Mouse (Mus musculus): ENCODE results near the gene Mertk. TPM values are rescaled to one million over a fixed set of nuclear protein-coding genes. Genes with fewer than 3 reads are reported as not detected.

Gene Mertk
- polyA plus RNA-seq, 1 experiment from 2014 or later: 2.2 TPM

DNA sequence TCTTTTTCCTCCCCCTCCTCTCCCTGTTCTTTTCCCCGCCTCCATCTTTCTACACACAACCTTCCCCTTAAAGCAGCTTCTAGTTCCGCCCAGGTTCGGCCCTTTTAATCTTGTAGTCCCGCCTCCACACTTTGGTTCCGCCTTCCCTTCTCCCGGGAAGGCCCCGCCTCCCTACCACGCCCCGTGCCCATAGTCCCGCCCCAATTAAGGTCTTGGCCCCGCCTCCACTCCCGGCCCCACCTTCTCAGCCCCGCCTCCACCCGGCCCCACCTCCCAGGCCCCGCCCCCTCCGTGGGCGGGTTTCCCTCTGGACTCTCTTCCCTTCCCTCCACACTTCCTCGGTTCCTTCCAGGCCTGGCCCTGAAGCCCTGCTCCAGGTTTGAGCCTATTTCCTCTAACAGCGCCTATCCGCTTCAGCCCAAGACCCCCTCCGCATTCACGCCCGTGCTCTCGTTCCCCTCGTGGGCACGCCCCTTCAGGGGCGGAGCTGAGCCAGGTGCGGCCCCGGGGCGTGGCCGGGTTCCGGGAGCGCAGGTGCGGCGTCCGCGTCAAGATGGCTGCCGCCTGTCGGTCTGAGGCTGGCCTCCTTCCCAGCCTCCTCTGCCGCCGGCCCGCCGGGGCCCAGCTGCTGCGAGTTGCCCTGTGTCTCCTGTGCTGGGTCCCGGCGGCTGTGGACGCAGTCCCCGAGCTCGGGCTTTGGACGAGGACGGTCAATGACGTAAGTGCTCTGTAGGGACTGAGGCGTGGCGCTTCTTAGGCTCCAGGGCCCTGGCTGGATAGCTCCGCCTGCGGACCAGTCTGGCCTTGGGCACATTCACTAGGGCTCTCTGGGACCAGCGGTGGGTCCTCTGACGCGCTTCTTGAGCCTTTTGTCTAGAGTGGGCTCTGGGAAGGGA, 119.3 kb downstream of the Mertk start, which contains the start of gene Tmem87b:
Gene Tmem87b, plus strand, starts transcription at position 333 of the 896 bp plus-strand sequence.
- no peaks in the 10 kb centered on the region for H3K9me3 ChIP-seq (ENCODE audit: control insufficient read depth, low read length)
- ATAC-seq (ENCODE audit: low FRiP score) (peak; percentile 95), DNase-seq (ENCODE audit: low spot score) (peak; percentile 97)
- H3K27ac ChIP-seq: peak within 1 kb of the TSS; percentile 90
- H3K27me3 ChIP-seq (ENCODE audit: control insufficient read depth, insufficient read depth, low read length): no peaks in the 10 kb centered on the region
- peak within 1 kb of the TSS; percentile 78 for H3K4me2 ChIP-seq (replicated peaks)
- peak within 1 kb of the TSS; percentile 81 for H3K4me3 ChIP-seq (replicated peaks; ENCODE audit: low read length)
- H3K36me3 ChIP-seq (replicated peaks; ENCODE audit: control insufficient read depth, insufficient read depth): no peaks in the 10 kb centered on the region
- WGBS: under 1% methylated on average over 52 of the region's 59 CpGs
- H3K4me1 ChIP-seq (replicated peaks; ENCODE audit: control insufficient read depth, insufficient read depth, low read length): peaks cover 16% of the 10 kb centered on the region; the same call in 1 of the 2 replicates
- peak within 1 kb of the TSS; percentile 89 for H3K9ac ChIP-seq

DNA sequence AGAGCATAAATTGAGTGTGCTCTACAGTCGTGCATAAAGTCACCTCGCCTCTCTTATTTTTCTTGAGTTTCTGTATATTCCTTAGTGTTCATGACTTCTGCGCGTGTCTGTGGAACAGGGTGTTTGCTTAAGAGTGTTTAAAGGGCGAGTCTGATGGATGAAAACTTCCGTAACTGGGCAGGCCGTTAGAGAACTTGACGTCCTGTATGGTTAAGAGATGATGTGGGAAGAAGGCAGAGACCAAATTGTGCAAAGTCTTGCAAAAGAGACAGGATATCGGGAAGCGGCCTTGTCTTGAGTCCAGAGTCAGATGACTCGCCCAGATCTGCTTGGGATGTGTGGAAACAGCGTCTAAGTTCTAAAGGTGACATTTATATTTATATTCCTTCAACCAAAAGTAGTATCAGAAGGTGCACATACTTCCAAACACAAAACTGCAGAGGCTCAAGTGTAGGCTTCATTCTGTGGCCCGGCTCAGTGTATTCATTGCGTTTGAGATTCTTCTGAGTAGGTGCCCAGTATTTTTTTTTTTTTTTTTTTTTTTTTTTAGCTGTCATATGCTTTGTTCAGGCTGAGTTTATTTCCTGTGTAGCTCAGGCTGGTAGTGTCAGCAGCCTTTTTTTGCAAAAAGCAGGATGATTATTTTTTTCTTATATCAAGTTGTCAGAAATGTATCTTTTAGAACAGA, 120.3 kb downstream of the Mertk start:
- DNase-seq (ENCODE audit: low spot score) (no peak), ATAC-seq (ENCODE audit: low FRiP score) (no peak)
- 17% methylated on average over 14 of the region's 14 CpGs for WGBS

DNA sequence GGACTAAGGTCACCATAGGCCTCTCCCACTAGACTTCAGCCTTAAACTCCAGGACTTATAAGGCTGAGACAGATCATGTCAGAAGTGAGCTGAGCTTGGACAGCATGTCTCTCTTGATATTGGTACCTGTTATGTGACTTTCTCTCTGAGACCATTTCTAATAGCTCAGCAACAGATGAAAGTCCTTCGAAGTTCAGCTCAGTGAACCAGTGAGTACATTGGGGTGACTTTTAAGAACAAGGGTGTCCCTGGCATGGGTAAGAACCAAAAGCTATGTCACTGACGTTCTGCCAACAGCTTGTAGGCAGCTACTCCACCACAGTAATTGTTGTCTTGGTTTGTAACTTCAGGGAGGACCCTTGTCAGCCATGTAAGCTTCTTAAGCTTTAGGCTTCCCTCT, 121.9 kb downstream of the Mertk start:
- H3K4me2 ChIP-seq (replicated peaks): no peak overlapping the region
- peaks cover 16% of the 10 kb centered on the region; the same call in 1 of the 2 replicates for H3K4me1 ChIP-seq (replicated peaks; ENCODE audit: control insufficient read depth, insufficient read depth, low read length)
- no peak for DNase-seq (ENCODE audit: low spot score)
- H3K27me3 ChIP-seq (ENCODE audit: control insufficient read depth, insufficient read depth, low read length): no peaks in the 10 kb centered on the region
- no peak overlapping the region for H3K4me3 ChIP-seq (replicated peaks; ENCODE audit: low read length)
- H3K27ac ChIP-seq: no peak overlapping the region
- ATAC-seq (ENCODE audit: low FRiP score): no peak
- no peak overlapping the region for H3K9ac ChIP-seq
- no peaks in the 10 kb centered on the region for H3K9me3 ChIP-seq (ENCODE audit: control insufficient read depth, low read length)
- H3K36me3 ChIP-seq (replicated peaks; ENCODE audit: control insufficient read depth, insufficient read depth): peaks cover 13% of the 10 kb centered on the region
- WGBS: 95% methylated on average over 2 of the region's 2 CpGs

More for the DNA sequence above, 120.3 kb downstream of the Mertk start:
- peak overlapping the region; percentile 90 for H3K27ac ChIP-seq
- H3K4me3 ChIP-seq (replicated peaks; ENCODE audit: low read length): peak overlapping the region; percentile 81
- H3K9me3 ChIP-seq (ENCODE audit: control insufficient read depth, low read length): no peaks in the 10 kb centered on the region
- H3K9ac ChIP-seq: peak overlapping the region; percentile 89
- H3K4me2 ChIP-seq (replicated peaks): peak overlapping the region; percentile 78
- H3K36me3 ChIP-seq (replicated peaks; ENCODE audit: control insufficient read depth, insufficient read depth): peaks cover 7% of the 10 kb centered on the region
- H3K4me1 ChIP-seq (replicated peaks; ENCODE audit: control insufficient read depth, insufficient read depth, low read length): peaks cover 16% of the 10 kb centered on the region; the same call in 1 of the 2 replicates
- no peaks in the 10 kb centered on the region for H3K27me3 ChIP-seq (ENCODE audit: control insufficient read depth, insufficient read depth, low read length)

DNA sequence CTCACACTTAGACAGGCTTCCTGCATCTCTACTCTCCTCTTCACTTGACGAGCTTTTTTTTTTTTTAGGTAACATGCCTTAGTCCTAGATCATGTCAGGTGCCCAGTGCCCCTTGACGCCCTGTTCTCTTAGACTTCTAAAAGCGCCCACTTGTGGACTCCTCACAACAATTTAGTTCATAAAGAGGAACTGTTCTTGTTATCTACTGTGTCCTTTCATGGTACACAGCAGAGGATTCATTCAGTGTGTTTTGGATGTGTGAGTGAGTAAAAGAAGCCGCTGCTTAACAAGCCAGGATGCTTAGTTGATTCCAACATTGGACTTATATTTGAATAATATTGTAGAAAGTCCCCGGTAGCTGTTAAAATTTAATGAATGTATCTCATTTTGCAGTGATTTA, 125.1 kb downstream of the Mertk start:
- Histone ChIP-seq H3K27me3 (ENCODE audit: control insufficient read depth, insufficient read depth, low read length) (no peaks in the 10 kb centered on the region), H3K4me3 (replicated peaks; ENCODE audit: low read length) (no peak overlapping the region), H3K27ac (no peak overlapping the region), H3K9ac (no peak overlapping the region), H3K4me1 (replicated peaks; ENCODE audit: control insufficient read depth, insufficient read depth, low read length) (peaks cover 16% of the 10 kb centered on the region; the same call in 1 of the 2 replicates), H3K36me3 (replicated peaks; ENCODE audit: control insufficient read depth, insufficient read depth) (peaks cover 43% of the 10 kb centered on the region), H3K9me3 (ENCODE audit: control insufficient read depth, low read length) (no peaks in the 10 kb centered on the region), H3K4me2 (replicated peaks) (no peak overlapping the region)
- ATAC-seq (ENCODE audit: low FRiP score): no peak
- WGBS: 91% methylated on average over 5 of the region's 5 CpGs
- no peak for DNase-seq (ENCODE audit: low spot score)

DNA sequence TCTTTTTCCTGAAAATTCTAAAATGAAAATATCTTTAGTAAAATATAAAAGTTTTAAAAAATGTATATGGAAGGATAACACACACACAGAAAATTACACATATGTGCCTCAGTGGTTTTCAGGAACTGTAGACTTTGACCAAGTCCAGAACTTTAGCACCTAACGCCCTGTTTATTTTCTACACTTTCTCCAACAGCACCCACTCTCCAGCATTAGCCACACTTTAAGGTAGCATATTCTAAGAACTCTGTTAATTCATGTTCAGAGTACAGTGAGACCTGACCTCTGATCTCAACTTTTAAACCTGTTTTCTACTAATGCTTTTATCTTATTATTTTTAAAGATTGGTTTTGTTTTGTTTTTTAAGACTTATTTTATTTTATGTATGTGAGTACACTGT, 129.0 kb downstream of the Mertk start:
- Histone ChIP-seq H3K36me3 (replicated peaks; ENCODE audit: control insufficient read depth, insufficient read depth) (peaks cover 81% of the 10 kb centered on the region), H3K27ac (no peak overlapping the region), H3K9me3 (ENCODE audit: control insufficient read depth, low read length) (no peaks in the 10 kb centered on the region), H3K9ac (no peak overlapping the region), H3K4me3 (replicated peaks; ENCODE audit: low read length) (no peak overlapping the region), H3K27me3 (ENCODE audit: control insufficient read depth, insufficient read depth, low read length) (no peaks in the 10 kb centered on the region), H3K4me1 (replicated peaks; ENCODE audit: control insufficient read depth, insufficient read depth, low read length) (no peaks in the 10 kb centered on the region), H3K4me2 (replicated peaks) (no peak overlapping the region)
- ATAC-seq (ENCODE audit: low FRiP score) (no peak), DNase-seq (ENCODE audit: low spot score) (no peak)
- WGBS: 100% methylated on average over 1 of the region's 1 CpGs

DNA sequence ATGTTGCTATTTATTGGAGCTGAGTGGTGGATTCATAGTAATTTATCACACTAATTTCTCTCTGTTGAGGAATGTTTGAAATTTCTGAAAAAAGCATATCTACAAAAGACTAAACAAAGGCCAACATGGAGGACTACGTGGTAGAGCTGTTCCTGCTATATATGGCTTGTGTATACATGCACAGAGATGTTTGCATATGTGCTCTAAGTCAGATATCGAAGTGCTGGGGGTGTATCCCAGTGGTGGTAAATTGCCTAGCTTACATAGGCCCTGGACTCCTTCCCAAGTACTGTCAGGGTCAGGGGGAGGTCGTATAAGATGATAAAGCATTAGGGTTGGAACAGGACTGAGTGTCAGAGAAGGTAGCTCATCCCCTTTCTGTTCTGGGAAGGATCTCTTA, 133.9 kb downstream of the Mertk start:
- Histone ChIP-seq H3K9me3 (ENCODE audit: control insufficient read depth, low read length) (no peaks in the 10 kb centered on the region), H3K27me3 (ENCODE audit: control insufficient read depth, insufficient read depth, low read length) (no peaks in the 10 kb centered on the region), H3K36me3 (replicated peaks; ENCODE audit: control insufficient read depth, insufficient read depth) (peaks cover 97% of the 10 kb centered on the region), H3K4me3 (replicated peaks; ENCODE audit: low read length) (no peak overlapping the region), H3K27ac (no peak overlapping the region), H3K4me2 (replicated peaks) (no peak overlapping the region), H3K9ac (no peak overlapping the region), H3K4me1 (replicated peaks; ENCODE audit: control insufficient read depth, insufficient read depth, low read length) (no peaks in the 10 kb centered on the region)
- ATAC-seq (ENCODE audit: low FRiP score): no peak
- 93% methylated on average over 3 of the region's 3 CpGs for WGBS
- DNase-seq (ENCODE audit: low spot score): no peak

DNA sequence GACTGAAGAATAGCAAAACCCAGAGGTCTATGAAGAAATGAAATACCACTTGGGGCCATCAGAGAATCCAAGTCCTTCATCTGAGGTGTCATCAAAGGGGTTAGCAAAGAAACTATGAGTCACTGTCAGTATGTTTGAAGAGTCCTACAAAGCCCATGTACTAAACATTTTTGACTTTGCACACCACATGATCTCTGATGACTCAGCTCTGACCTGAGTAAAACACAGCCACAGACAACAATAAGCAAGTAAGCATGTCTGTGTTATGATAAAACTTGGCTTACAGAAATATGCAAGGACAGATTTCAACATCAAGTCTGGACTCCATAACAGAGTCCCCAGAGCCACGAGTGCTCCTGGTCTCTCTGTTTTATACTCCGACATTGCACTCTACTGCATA, 134.3 kb downstream of the Mertk start:
- no peaks in the 10 kb centered on the region for H3K27me3 ChIP-seq (ENCODE audit: control insufficient read depth, insufficient read depth, low read length)
- WGBS: 97% methylated on average over 2 of the region's 2 CpGs
- ATAC-seq (ENCODE audit: low FRiP score): no peak
- no peak for DNase-seq (ENCODE audit: low spot score)
- H3K27ac ChIP-seq: no peak overlapping the region
- no peaks in the 10 kb centered on the region for H3K9me3 ChIP-seq (ENCODE audit: control insufficient read depth, low read length)
- H3K4me2 ChIP-seq (replicated peaks): no peak overlapping the region
- H3K4me1 ChIP-seq (replicated peaks; ENCODE audit: control insufficient read depth, insufficient read depth, low read length): no peaks in the 10 kb centered on the region
- H3K36me3 ChIP-seq (replicated peaks; ENCODE audit: control insufficient read depth, insufficient read depth): peaks cover 97% of the 10 kb centered on the region
- no peak overlapping the region for H3K9ac ChIP-seq
- no peak overlapping the region for H3K4me3 ChIP-seq (replicated peaks; ENCODE audit: low read length)

DNA sequence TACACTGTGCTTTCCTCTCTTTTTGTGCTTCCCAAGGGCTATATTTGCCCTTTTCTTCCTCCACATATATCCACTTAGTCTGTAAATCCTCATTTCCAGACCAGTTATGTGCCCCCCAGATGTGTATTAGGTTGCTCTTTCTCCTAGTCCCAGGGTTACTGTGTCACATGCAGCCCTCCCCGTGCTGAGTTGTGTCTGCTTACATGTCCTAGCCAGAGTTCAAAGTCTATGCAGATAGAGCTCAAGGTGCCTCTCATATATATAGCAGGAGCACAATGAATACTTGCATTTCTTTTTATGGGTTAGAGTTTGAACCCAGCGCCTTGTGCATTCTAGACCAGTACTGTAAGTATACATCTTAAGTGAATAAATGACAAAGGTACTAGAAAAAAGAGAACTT, 134.7 kb downstream of the Mertk start:
- DNase-seq (ENCODE audit: low spot score): no peak
- 95% methylated on average over 2 of the region's 2 CpGs for WGBS
- peaks cover 95% of the 10 kb centered on the region for H3K36me3 ChIP-seq (replicated peaks; ENCODE audit: control insufficient read depth, insufficient read depth)
- H3K27me3 ChIP-seq (ENCODE audit: control insufficient read depth, insufficient read depth, low read length): no peaks in the 10 kb centered on the region
- no peak overlapping the region for H3K4me3 ChIP-seq (replicated peaks; ENCODE audit: low read length)
- H3K9me3 ChIP-seq (ENCODE audit: control insufficient read depth, low read length): no peaks in the 10 kb centered on the region
- no peak overlapping the region for H3K9ac ChIP-seq
- H3K4me2 ChIP-seq (replicated peaks): no peak overlapping the region
- no peak overlapping the region for H3K27ac ChIP-seq
- no peaks in the 10 kb centered on the region for H3K4me1 ChIP-seq (replicated peaks; ENCODE audit: control insufficient read depth, insufficient read depth, low read length)
- ATAC-seq (ENCODE audit: low FRiP score): no peak

DNA sequence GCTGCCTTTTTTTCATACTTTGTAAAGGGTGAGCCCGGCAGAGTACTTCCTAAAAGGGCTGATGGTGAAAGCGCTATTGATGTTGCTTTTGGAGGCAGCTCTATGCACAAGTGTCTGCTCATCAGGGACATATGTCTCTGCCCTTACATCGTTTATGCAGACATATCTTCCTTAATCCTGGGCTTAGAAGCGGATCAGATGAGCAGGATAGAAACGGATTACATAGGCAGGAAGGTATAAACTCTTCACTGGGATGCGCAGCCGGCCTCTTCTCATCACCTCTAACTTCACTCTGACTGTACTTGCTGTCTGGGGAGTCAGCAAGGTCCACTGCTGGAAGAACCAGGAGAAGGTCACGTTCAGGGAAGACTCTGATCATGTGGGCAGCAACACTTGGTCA, 138.8 kb downstream of the Mertk start:
- H3K4me1 ChIP-seq (replicated peaks; ENCODE audit: control insufficient read depth, insufficient read depth, low read length): no peaks in the 10 kb centered on the region
- H3K9me3 ChIP-seq (ENCODE audit: control insufficient read depth, low read length): no peaks in the 10 kb centered on the region
- ATAC-seq (ENCODE audit: low FRiP score) (no peak), DNase-seq (ENCODE audit: low spot score) (no peak)
- H3K27ac ChIP-seq: no peak overlapping the region
- 94% methylated on average over 8 of the region's 8 CpGs for WGBS
- peaks cover 89% of the 10 kb centered on the region for H3K36me3 ChIP-seq (replicated peaks; ENCODE audit: control insufficient read depth, insufficient read depth)
- H3K9ac ChIP-seq: no peak overlapping the region
- no peak overlapping the region for H3K4me2 ChIP-seq (replicated peaks)
- no peaks in the 10 kb centered on the region for H3K27me3 ChIP-seq (ENCODE audit: control insufficient read depth, insufficient read depth, low read length)
- H3K4me3 ChIP-seq (replicated peaks; ENCODE audit: low read length): no peak overlapping the region

All from hindbrain, embryonic 14.5 days (tissue).